Comparison of ENCODE assay signal across 11 mouse cellular contexts in genomic region chr14:48422436-48422835, GRCm38 (mm10). TPM values are rescaled to one million over a fixed set of nuclear protein-coding genes. Genes with fewer than 3 reads are reported as not detected.
A peak's percentile ranks its signal among the peaks of the same experiment; 100 is the strongest.
DNase-seq lines count a peak whose midpoint lies in the region; ATAC-seq and TF ChIP-seq lines count a peak whose summit lies in the region.
"Had no signal": no experiment of that assay in that cellular context is flagged by ENCODE, and none has a peak within 500 bp of the region (broad histone marks: within the 10 kb centered on the region; RNA-seq: fewer than 3 reads in every experiment).

No protein-coding gene starts in this region.

- ATAC-seq in heart, postnatal 0 days (ENCODE audit: insufficient read depth, low read depth): 0 out of 2 replicates have a peak, but pooled peaks have one; percentile 9
- no peak for ATAC-seq in intestine, postnatal 0 days
- ATAC-seq: forebrain, embryonic 13.5 days had no signal

- no peak for DNase-seq in heart, postnatal 0 days (ENCODE audit: low spot score)
- no peak for DNase-seq in heart, postnatal 4 days
- DNase-seq in retina, postnatal 1 day: peak; percentile 29
- DNase-seq in retina, embryonic 14.5 days (ENCODE audit: low spot score): no peak
- peak; percentile 33 to 47 for DNase-seq in thymus, postnatal 10 days (ENCODE audit: low spot score in 2 of 2)
- DNase-seq in layer of hippocampus, adult 2 months (ENCODE audit: low spot score in 2 of 2): no peak

- H3K4me3 ChIP-seq in heart, postnatal 0 days (ENCODE audit: low read depth, low read length): peak overlapping the region; percentile 25
- H3K4me3 ChIP-seq in intestine, postnatal 0 days (ENCODE audit: low read depth, low read length): no peak overlapping the region
- H3K4me3 ChIP-seq in layer of hippocampus, adult 2 months: no peak overlapping the region
- H3K4me3 ChIP-seq: forebrain, embryonic 13.5 days; limb, embryonic 13.5 days had no signal

- H3K9me3 ChIP-seq in heart, postnatal 0 days (replicated peaks; ENCODE audit: control insufficient read depth, low read length): no peaks in the 10 kb centered on the region
- no peaks in the 10 kb centered on the region for H3K9me3 ChIP-seq in intestine, postnatal 0 days (ENCODE audit: control insufficient read depth)
- H3K9me3 ChIP-seq: forebrain, embryonic 13.5 days; G1E; limb, embryonic 13.5 days had no signal

- no peaks in the 10 kb centered on the region for H3K4me1 ChIP-seq in heart, postnatal 0 days (ENCODE audit: control insufficient read depth, insufficient read depth)
- no peaks in the 10 kb centered on the region for H3K4me1 ChIP-seq in intestine, postnatal 0 days (replicated peaks; ENCODE audit: control insufficient read depth, insufficient read depth, low read length)
- H3K4me1 ChIP-seq: limb, embryonic 13.5 days had no signal

- no peaks in the 10 kb centered on the region for H3K36me3 ChIP-seq in heart, postnatal 0 days (replicated peaks; ENCODE audit: control insufficient read depth, insufficient read depth, low read length)
- H3K36me3 ChIP-seq in intestine, postnatal 0 days (ENCODE audit: control insufficient read depth, insufficient read depth): no peaks in the 10 kb centered on the region
- H3K36me3 ChIP-seq: G1E; limb, embryonic 13.5 days had no signal

- WGBS in heart, postnatal 0 days: 23% methylated on average over 4 of the region's 4 CpGs
- 48% methylated on average over 4 of the region's 4 CpGs for WGBS in intestine, postnatal 0 days

- H3K9ac ChIP-seq in heart, postnatal 0 days (replicated peaks; ENCODE audit: low read depth, low read length): 0 out of 2 replicates have a peak overlapping the region, but pooled peaks have one; percentile 13
- no peak overlapping the region for H3K9ac ChIP-seq in intestine, postnatal 0 days (ENCODE audit: low read depth, low read length)
- H3K9ac ChIP-seq: forebrain, embryonic 13.5 days; hindbrain, embryonic 14.5 days; limb, embryonic 13.5 days had no signal

- no peak for TF ChIP-seq CTCF in heart, postnatal 0 days (IDR thresholded peaks at IDR 0.05; ENCODE audit: low read depth)
- TF ChIP-seq CTCF in intestine, postnatal 0 days (IDR thresholded peaks at IDR 0.05; ENCODE audit: low read depth): no peak
- TF ChIP-seq CTCF in layer of hippocampus, adult 2 months (conservative IDR thresholded peaks at IDR 0.05): no peak

- no peak for TF ChIP-seq EP300 in heart, postnatal 0 days (IDR thresholded peaks at IDR 0.05; ENCODE audit: low read depth)

- H3K27ac ChIP-seq in heart, postnatal 0 days (ENCODE audit: low read depth): peak overlapping the region; percentile 38; the same call in 1 of the 2 replicates
- no peak overlapping the region for H3K27ac ChIP-seq in intestine, postnatal 0 days (ENCODE audit: low read depth, low read length)
- H3K27ac ChIP-seq in layer of hippocampus, adult 2 months: no peak overlapping the region; the same call in 1 of the 2 replicates
- H3K27ac ChIP-seq: forebrain, embryonic 13.5 days; hindbrain, embryonic 14.5 days; limb, embryonic 13.5 days had no signal

- H3K27me3 ChIP-seq in heart, postnatal 0 days (ENCODE audit: control insufficient read depth, insufficient read depth, low read length): no peaks in the 10 kb centered on the region
- H3K27me3 ChIP-seq in intestine, postnatal 0 days (replicated peaks; ENCODE audit: control insufficient read depth, insufficient read depth, low read length): 0 out of 2 replicates have a peak, but pooled peaks cover 4% of the 10 kb centered on the region
- H3K27me3 ChIP-seq: limb, embryonic 13.5 days had no signal

- H3K4me2 ChIP-seq in heart, postnatal 0 days (ENCODE audit: low read depth, low read length): peak overlapping the region; percentile 52
- 0 out of 2 replicates have a peak overlapping the region, but pooled peaks have one; percentile 38 for H3K4me2 ChIP-seq in intestine, postnatal 0 days (replicated peaks; ENCODE audit: low read depth)
- H3K4me2 ChIP-seq: forebrain, embryonic 13.5 days had no signal

RNA-seq across cellular contexts. Expression of gene Tmem260, which starts 23.5 kb away (rescaled TPM):
- 8.6 and 8.7 TPM in 2 replicates for total RNA-seq in heart, postnatal 0 days (2014; rRNA removed; ENCODE audit: low replicate concordance)
- polyA plus RNA-seq in heart, postnatal 0 days (2015; fragmentation: Nextera tagmentation; extraction: Ambion mirVana): 6.0 TPM in 2 replicates
- total RNA-seq in heart, postnatal 4 days (2021): 10 to 100 TPM; 11.6 to 12.5 TPM
- 6.2 and 7.1 TPM in 2 replicates for polyA plus RNA-seq in intestine, postnatal 0 days (2015; fragmentation: Nextera tagmentation; extraction: Ambion mirVana)
- 10 to 100 TPM; 24.7 to 27.3 TPM for total RNA-seq in layer of hippocampus, adult 2 months (2021)

Comparison
In these comparisons a context has a peak if more than half of its experiments do, and no peak if none do; other contexts are left out.
1. DNase-seq: peak in retina, postnatal 1 day (single experiment) and thymus, postnatal 10 days (2 of 2); none in heart, postnatal 0 days (single experiment), heart, postnatal 4 days (single experiment), retina, embryonic 14.5 days (single experiment) and layer of hippocampus, adult 2 months (0 of 2).